Mouse (Mus musculus) B cell, adult 2 months (primary cell): ENCODE results near the gene Fhit.

Experiments
- DNase-seq, 2 experiments: peaks; one replicate each; pipeline ENCODE4 v3.0.0; 2022

Fhit gene

DNA sequence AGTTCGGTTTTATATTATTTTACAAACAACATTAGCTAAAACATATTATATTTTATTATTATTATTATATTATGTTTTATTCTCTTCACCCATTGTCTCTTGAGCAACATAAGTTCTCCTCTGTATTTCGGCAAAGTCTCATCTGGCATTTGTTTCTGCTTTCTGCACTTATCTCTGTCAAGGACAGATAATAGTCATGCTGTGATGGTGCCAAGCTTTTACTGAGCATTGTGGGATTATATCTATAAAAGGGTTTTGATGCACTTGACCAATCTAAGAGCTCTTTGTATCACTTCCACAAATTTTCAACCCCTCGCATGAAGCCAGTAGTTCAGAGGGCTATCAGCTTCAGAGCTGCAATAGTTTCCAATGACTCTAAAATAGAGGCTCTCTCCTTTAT, 845.1 kb downstream of the Fhit start:
- no peak for DNase-seq

DNA sequence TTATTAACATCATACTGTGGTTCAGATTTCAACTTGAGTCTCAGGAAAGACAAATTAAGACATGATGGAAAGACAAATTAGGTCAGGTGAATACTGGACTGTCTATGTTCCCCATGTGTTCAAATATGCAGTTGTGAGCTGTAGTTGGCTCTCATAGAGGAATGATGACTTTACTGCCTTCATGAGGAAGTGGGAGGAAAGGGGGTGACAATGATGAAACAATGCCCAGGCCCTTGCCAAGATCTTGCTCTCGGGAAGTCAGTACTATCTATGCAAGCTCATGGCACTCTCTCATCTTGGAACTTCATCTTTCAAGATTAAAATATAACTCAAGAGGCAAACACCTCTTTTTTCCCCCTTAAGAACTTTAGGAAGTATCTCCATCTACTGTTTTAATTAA, 849.6 kb downstream of the Fhit start:
- no peak for DNase-seq

DNA sequence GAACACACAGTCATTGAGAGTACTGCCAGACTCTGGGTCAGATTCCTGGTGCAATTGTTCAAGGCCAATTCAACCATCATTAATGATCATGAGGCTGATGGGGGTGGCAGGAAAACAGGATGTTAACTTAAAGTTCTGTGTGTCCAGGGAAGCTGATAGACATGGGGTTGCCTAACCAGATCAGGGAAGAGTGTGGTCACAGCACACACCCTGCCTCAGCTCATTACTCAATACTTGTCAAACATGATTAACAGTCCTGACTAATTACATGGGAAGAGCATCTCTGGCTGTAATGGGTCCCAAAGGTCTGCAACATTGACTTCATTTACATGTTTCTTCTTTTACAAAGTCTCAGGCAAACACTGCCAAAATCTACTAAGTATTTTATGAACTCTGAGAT, 856.5 kb downstream of the Fhit start:
- DNase-seq, result no peak

GRCm38 (mm10) chr14:10301497-10301896, 860.3 kb downstream of the Fhit start:
- no peak for DNase-seq

GRCm38 (mm10) chr14:10300914-10301313, 860.9 kb downstream of the Fhit start:
- peak in 1 of 2 experiments; percentile 5 for DNase-seq

DNA sequence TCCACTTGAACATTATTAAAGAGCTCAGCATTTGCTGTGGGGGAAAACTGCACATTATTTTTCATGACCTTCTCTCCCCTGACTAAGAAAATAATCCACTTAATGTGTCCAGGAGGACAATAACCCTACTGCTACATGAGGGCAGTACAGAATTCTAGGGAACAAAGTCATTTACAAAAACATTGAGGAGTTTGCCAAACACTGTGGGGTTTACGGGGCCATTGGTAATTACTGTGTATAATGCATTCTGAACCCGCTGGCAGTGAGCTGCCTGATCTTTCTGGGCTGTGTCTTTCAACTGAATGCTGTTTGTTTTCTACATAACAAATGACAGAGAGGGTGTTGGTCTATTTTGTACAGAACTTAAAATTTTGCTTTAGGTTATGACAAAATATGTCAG, 862.8 kb downstream of the Fhit start:
- DNase-seq, result no peak

GRCm38 (mm10) chr14:10289043-10289442, 872.8 kb downstream of the Fhit start:
- no peak for DNase-seq

DNA sequence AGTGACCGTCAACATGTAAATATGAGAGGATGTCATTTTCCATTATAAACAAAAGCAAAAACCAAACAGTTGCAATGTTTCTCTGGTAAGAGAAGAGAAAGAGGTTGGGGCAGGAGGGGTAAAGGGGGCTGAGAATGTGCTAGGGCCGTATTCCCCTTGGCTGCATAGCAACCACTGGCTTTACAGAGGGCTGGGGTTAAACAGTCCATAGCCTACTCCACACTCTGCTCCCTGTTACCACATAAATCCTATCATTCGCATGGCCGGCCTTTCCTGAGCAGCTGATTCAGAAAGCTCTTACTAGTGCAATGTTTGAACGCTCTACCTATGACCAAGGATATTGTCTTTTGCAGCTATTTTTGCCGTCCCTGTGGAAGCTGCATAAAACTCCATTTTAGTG, 875.8 kb downstream of the Fhit start:
- DNase-seq, result no peak

DNA sequence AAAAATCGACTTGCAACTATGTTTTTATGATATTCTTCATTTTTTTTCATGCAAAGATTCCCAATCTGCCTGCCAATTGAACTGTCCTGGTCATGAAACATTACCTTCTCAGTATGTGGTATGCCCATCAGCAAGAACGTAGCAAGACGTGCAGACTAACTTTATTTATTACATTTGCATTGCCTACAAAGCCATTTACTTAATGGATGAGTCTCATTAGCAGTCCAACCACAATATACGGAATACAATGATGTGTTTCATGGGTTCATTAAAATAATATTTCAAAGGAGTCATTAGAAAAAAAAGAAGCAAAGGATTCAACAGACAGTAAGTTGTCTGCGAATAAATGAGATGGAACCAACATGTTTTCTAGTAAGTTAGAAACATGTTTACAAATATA, 933.1 kb downstream of the Fhit start:
- DNase-seq, result no peak

DNA sequence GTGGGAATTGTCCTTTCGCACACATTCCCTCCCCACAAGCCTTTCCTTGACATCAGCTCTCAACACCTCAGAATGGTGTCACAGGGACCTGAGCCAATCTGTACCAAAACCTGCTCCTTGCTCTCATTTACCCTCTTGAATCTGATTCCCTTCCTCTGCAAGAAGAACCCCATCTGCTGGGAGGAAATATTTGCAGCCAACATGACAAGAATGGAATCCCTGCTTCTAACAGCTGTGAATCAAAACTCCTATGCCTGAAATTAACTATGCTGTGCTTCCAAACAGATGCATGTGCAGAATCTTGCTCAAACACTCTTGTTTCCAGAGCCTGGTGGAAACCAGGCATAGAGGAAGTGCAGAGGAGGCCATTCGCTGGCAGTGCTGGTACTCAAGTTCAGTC, 940.0 kb downstream of the Fhit start:
- no peak for DNase-seq

GRCm38 (mm10) chr14:10213216-10213615, 948.6 kb downstream of the Fhit start:
- DNase-seq, result no peak

DNA sequence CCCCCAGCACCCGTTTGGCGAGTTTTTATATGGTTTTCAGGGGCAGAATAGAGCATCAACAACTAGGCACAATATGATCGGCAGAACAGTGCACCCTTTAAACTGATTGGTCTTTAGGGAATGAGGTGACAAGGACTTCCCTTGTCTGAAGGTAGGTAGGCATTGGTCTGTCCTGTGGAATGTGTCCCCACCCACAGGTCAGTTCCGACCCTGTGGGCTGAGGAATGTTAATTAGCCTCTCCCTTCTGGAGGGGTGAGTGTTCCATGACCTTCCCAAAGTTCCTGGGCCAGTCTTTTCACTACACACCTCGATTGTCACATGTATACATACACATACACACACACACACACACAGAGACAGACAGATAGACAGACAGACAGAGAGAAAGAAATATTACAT, 950.7 kb downstream of the Fhit start:
- DNase-seq, result no peak

DNA sequence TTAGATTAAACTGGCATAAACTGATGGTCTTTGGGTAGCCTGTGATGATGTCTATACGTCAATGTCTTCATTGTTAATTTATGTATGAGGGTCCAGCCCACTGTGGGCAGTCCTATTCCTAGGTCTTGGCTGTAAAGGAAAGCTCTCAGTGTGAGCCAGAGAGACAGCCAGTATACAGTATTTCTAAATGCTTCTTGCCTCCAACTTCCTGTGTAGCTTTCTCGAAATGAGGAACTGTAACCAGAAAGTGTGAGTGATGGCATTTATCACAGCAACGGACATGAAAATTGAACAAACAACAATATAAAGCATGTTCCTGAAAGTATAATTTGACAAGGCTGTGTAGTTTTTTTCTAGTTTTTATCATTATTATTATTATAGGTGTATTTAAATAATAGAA, 952.8 kb downstream of the Fhit start:
- peak; percentile 20 to 22 for DNase-seq

DNA sequence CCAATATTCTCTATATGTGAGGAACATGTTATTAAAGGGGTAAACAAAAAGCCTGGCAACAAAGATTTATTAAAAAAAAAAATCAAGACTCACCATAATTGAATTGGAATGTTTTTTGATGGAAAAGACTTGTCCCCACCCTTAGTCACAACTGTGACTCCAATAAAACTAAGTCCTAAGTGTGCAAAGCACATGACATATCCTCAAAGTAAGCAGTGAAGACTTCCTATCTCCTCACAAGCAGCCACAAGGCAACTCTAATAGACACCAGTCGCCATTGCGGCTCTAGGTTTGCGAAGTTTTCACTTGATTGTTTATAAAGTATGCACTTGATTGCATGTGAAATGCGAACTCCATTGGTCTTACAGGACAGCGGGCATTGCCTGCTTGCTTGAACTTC, 956.1 kb downstream of the Fhit start:
- no peak for DNase-seq

GRCm38 (mm10) chr14:10205290-10205689, 956.5 kb downstream of the Fhit start:
- DNase-seq, result no peak

DNA sequence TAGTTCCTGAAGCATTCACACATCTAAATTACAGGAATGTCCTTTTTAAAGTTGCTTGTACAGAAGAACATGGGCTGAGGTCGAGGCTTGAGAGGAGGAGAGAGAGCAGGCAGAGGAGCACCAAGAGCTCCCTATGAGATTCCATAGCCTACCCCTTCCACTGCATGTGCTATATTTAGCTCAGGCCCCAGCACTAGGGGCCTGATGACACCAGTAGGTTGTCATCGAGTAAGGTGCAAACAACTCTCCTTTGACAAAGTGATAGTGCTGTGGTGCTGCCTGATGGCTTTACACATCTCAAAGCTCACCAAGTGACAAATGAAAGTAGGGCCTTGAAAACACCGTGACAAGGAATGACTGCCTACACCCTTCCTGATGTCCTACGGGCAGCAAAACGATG, 967.7 kb downstream of the Fhit start:
- DNase-seq, result no peak

GRCm38 (mm10) chr14:10171761-10172160, 990.1 kb downstream of the Fhit start:
- no peak for DNase-seq

- DNase-seq, result no peak
Measured at GRCm38 (mm10) chr14:10166641-10167429, 995.0 kb downstream of the Fhit start.

- no peak for DNase-seq
Measured at GRCm38 (mm10) chr14:10149872-10150271, 1012.0 kb downstream of the Fhit start.

GRCm38 (mm10) chr14:10139311-10139710, 1022.5 kb downstream of the Fhit start:
- no peak for DNase-seq

DNA sequence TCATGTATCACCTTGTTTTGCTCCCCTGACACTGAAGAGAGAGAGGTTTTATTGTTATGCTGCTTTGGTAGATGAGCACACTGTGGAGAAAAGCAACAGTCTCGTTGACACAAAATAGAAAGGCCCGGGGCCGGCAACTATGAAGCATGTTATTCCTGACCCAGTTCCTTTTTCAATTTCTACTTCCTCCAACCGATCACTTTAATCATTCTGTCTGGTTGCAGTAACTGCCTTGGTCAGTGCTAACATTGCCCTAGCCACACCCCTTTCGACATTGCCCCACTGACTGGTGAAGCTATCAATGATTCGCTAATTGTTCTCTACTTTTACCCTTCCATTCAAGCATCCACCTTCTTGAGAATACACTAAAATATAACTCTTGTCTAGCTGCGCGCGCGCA, 1028.0 kb downstream of the Fhit start:
- no peak for DNase-seq

DNA sequence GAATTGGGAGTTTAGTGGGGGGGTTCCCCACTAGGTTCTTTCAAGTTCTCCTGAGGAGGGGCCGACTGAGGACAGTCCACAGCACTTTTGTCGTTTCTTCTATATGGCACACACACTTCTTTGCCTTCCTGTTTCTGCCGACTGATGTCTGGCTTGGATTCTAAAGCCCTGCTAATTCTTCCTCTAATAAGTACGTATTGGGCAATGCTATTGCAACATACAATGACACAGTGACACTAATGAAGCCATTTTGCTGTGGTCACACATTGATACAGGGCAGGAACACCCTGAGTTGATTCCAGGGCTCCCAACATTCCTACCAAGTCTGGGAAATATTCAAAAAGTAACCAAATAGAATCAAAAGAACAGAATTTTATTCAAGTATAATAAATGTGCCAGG, 1032.2 kb downstream of the Fhit start:
- DNase-seq, result no peak

- no peak for DNase-seq
Measured at GRCm38 (mm10) chr14:10129088-10129487, 1032.7 kb downstream of the Fhit start.

DNA sequence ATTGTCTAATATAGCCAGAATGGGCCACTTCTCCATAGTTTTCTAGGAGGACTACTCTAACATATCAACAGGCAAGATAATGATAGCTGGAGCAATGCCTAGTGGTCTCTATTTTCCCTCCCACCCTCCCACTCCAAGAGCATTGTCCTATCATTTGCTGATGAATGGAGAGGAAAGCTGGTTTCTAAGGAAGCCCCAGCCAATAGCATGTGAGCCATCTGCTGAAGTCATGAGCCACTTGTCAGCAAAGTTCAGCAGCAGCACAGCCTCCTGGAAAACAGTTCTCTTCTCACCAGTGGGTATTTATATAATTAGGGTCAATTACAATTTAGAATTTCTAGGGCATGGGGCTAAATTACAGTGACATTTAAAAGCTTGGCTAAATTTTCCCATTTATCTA, 1035.3 kb downstream of the Fhit start:
- no peak for DNase-seq

GRCm38 (mm10) chr14:10122176-10122575, 1039.7 kb downstream of the Fhit start:
- no peak for DNase-seq
